Mouse (Mus musculus) cerebellum, postnatal 4 days (tissue): ENCODE measurements around the gene Dazap1.

Experiments used
- DNase-seq, 2 experiments: peaks; one replicate each; pipeline ENCODE4 v3.0.0; 2022; ENCODE audit warnings: low spot score in 2 of 2, mixed read lengths in 1 of 2

Gene Dazap1

GRCm38 (mm10) chr10:80248971-80249640, 12.2 kb upstream of the Dazap1 start, which contains the start of gene Ndufs7:
TSS of gene Ndufs7 (plus strand) at chr10:80249121.
- peak; percentile 94 to 95 for DNase-seq

- DNase-seq: no peak
Measured at GRCm38 (mm10) chr10:80250059-80250458, 11.2 kb upstream of the Dazap1 start.

- no peak for DNase-seq
Measured at GRCm38 (mm10) chr10:80250573-80250972, 10.7 kb upstream of the Dazap1 start.

- no peak for DNase-seq
Measured at GRCm38 (mm10) chr10:80252011-80252410, 9.3 kb upstream of the Dazap1 start.

GRCm38 (mm10) chr10:80252493-80253274, 8.6 kb upstream of the Dazap1 start:
- no peak for DNase-seq

- DNase-seq: no peak
Measured at GRCm38 (mm10) chr10:80253551-80253950, 7.7 kb upstream of the Dazap1 start.

- no peak for DNase-seq
Measured at GRCm38 (mm10) chr10:80254331-80255297, 6.7 kb upstream of the Dazap1 start.

GRCm38 (mm10) chr10:80255881-80256535, 5.3 kb upstream of the Dazap1 start:
- DNase-seq: peak in 1 of 2 experiments; percentile 68

GRCm38 (mm10) chr10:80257936-80258335, 3.4 kb upstream of the Dazap1 start:
- no peak for DNase-seq

- no peak for DNase-seq
Measured at GRCm38 (mm10) chr10:80258752-80259462, 2.4 kb upstream of the Dazap1 start.

- DNase-seq: no peak
Measured at GRCm38 (mm10) chr10:80259463-80259805, 1.9 kb upstream of the Dazap1 start.

GRCm38 (mm10) chr10:80259861-80260641, 1.2 kb upstream of the Dazap1 start:
- DNase-seq: peak in 1 of 2 experiments; percentile 83

GRCm38 (mm10) chr10:80261585-80261968, 291 bp downstream of the Dazap1 start:
- peak; percentile 65 to 90 for DNase-seq

GRCm38 (mm10) chr10:80262169-80262568, 883 bp downstream of the Dazap1 start:
- DNase-seq: no peak

- DNase-seq: no peak
Measured at GRCm38 (mm10) chr10:80262776-80263365, 1.6 kb downstream of the Dazap1 start.

GRCm38 (mm10) chr10:80264341-80265148, 3.3 kb downstream of the Dazap1 start:
- DNase-seq: peak; percentile 96 to 99

GRCm38 (mm10) chr10:80265149-80265486, 3.8 kb downstream of the Dazap1 start:
- DNase-seq: no peak

GRCm38 (mm10) chr10:80270099-80270498, 8.8 kb downstream of the Dazap1 start:
- no peak for DNase-seq

- no peak for DNase-seq
Measured at GRCm38 (mm10) chr10:80270734-80271181, 9.5 kb downstream of the Dazap1 start.
